Mouse (Mus musculus): ENCODE results near the gene Maea.

DNA sequence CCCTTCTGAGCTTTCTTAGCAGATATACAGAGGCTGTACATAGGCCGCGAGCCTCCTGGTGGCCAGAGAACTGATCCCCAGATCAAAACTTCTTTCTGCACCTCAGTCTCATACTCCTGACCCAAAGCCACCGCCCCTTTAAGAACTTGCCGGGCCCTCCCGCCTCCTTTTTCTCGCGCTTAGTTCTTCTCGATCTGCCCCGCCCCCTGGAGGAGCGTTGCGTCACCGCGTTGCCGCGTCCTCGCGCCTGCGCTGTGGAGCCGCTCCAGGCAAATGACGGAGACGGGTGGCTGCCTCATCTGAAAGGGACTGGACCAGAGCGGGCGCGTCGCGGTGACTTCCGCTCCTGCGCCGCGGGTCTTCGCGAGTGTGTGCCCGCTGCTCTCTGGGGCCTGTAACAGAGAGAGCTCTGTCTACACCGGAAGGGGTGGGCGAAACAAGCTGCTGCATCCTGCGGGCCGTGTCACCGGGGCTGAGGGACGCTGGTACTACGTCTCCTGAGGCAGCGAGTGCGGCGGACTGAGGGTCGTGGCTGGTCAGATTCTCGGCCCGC is 43.1 kb downstream of the Maea start, which contains the start of gene Uvssa:
- TF ChIP-seq MAFK (IDR thresholded peaks at IDR 0.05; ENCODE audit: insufficient read depth, low read depth, low read length) (no peak), ZNF384 (IDR thresholded peaks at IDR 0.05; ENCODE audit: low read depth, low read length) (no peak)

All from ES-E14 (cell line).